Mouse (Mus musculus) testis, adult 2 months (tissue): ENCODE data around the gene Ralgps1.

Experiments used
- CTCF ChIP-seq: fragments of 200-500 bp; IDR thresholded peaks from 2 replicates; pipeline ENCODE4 v1.5.1; 2012; ENCODE audit warnings: low read depth, mild to moderate bottlenecking, inconsistent platforms, low read length, moderate library complexity; ENCODE audit not compliant: control insufficient read depth, insufficient read depth, insufficient replicate concordance
- POLR2A ChIP-seq: fragments of 200-500 bp; IDR thresholded peaks from 2 replicates; pipeline ENCODE4 v1.6.1; 2012; ENCODE audit warnings: low read depth, mild to moderate bottlenecking, inconsistent platforms, low read length, moderate library complexity; ENCODE audit not compliant: control insufficient read depth

DNA sequence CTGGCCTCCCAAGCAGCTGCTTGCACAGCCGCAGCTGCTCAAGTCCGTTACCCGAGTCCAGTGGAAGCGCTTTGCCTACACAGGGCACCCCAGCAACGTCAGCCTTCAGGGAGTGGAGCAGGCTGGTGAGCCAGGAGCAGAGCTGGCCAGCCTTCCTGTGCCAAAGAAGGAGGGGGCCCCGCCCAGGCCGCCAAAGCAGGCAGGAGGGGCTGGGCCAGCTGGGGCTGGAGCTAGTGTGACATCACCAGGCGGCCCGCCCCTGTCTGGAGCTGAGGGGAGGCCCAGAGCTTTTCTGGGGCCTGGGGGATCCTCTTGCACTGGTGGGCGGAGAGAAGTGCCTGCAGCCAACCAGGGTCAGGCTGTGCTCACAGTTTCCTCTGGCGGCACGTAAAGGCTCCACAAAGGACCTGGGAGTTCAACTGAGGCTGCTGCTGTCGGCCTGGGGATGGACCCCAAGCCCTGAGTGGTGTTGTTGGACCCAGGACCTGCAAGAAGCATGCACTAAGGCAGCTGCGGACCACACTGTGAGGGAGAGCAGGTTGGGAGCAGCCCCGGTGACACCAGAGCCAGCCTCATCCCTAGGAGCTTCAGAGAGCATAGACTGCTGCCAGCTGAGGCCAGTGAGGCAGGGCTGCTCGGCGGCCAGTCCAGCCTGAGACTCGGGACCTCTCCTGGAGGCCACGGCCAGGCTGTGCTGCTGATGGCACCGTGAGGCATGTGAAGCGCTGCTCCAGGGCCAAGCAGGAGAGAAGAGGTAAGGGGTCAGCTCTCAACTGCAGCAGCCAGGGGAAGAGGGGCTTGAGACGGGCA lies 155.4 kb downstream of the Ralgps1 start, which contains the start of gene Angptl2:
- TF ChIP-seq CTCF (no peak), POLR2A (no peak)
